Mouse (Mus musculus) heart, postnatal 10 days (tissue): ENCODE data around the gene Actr5. TPM values are rescaled to one million over a fixed set of nuclear protein-coding genes. Genes with fewer than 3 reads are reported as not detected.

Experiments
- DNase-seq, 2 experiments: peaks; one replicate each; pipeline ENCODE4 v3.0.0; 2021
- intact Hi-C: fragments of 180-260 bp; cut with DNase I; formaldehyde crosslinking; loops from one replicate; pipeline ENCODE4 v1.15.1; 2025
- total RNA-seq, 2 experiments: library from RNA; stranded (reverse); gene quantifications; 2 replicates each; pipeline ENCODE4 v1.2.3; 2021

Actr5 gene
- total RNA-seq, result 1 to 10 TPM; 7.5 to 8.2 TPM

- peak; percentile 95 for DNase-seq
- intact Hi-C loops, result no loop called here
Measured at GRCm38 (mm10) chr2:158624718-158625222, at the start of gene Actr5. TSS of gene Actr5 (plus strand) at chr2:158624888.

- no peak for DNase-seq
- intact Hi-C loops, result no loop called here
Measured at GRCm38 (mm10) chr2:158579979-158580378, 44.7 kb upstream of the Actr5 start.

DNA sequence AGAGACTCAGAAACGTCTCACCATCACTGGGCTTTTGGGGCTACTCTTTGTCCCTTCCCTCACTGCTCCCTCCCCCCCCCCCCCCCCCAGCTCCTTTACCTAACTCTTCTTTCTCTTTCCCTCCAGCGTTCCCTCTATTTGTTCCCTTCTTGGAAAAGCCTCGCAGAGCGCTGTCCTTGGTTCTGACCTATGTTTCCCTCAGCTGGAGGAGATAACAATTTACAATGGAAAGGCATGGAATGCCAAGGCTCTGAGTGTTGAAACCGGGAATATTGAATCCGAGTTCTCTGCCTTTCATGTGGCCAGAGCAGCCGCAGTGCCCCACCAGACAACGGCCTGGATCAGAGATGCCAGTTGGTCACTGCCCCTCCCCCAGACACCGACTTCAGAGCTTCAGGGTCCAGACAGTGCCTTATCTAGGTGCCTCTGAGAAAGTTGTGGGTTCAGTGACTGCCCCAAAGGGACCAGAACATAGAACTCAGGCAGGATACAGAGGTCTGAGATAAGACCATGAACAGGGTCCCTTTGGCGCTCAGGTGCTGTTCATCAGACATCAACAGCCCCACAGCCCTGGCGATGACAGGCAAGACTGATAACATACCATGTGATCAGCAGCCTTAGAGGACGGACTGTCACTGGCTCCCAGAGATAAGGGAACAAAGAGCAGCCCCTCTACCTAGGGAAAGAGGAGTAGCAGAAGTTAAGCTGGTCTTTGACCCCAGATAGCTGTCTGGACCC is 39.9 kb upstream of the Actr5 start:
- intact Hi-C loops, result no loop called here
- peak; percentile 51 to 65 for DNase-seq

GRCm38 (mm10) chr2:158588524-158589271 is 36.0 kb upstream of the Actr5 start:
- intact Hi-C loops, result no loop called here
- no peak for DNase-seq

DNA sequence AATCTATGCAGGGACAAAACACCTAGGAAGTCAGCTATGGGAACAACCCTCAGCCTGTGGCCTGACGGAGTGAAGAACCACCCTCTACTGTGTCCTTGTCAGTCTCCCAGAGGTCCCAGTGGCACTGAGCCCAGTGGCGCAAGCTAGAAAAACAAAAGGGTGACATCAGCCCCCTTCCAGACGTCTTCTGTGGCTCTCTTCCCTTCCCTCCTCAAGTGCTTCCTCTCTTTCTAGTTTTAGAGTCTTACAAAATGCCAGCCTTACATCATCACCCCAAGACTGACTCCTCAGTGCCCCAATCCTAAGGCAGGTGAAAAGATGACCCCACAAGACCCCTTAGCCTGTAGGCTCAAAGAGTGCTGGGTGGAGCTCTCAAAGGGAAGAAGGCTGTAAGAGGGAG is 34.2 kb upstream of the Actr5 start:
- DNase-seq, result no peak
- intact Hi-C loops, result no loop called here

- DNase-seq, result no peak
- intact Hi-C loops, result no loop called here
Measured at GRCm38 (mm10) chr2:158591286-158591685, 33.4 kb upstream of the Actr5 start.

DNA sequence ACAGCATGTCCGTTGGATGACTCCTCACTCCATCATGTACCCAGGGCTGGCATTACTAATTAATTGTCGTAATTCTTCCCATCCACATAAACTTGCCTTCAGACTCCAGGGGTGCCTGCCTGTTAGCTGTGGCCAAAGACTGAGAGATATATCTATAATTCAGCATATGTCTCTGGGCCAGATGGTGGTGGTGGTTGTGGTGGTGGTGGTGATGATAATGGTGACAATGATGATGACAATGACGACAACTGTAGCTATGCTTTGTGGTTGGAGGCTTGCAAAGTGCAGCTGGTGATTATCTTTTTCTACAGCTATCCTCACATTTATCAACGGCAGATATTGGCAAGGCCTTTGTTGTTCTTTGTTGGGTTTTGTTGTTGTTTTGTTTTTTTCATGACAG is 31.3 kb upstream of the Actr5 start:
- DNase-seq, result no peak
- intact Hi-C loops, result no loop called here

DNA sequence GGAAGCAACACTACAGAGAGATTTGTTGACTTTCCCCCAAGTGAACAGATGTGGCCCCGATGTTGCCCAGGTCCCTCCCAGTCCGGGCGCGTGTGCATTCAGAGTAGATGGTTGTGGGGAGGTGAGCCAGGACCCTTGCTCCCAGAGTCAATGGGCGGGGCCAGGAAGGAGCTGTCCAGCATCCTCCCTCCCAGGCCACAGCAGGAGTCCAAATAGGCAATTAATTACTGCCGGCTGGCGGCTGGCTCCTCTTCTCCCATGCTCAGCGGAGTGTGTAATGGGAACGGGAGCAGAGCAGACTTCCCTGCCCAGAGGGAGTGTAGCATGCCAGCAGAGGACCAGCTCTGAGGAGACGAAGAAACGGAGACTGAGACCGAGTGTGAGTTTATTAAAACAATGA is 29.6 kb upstream of the Actr5 start:
- DNase-seq, result no peak
- intact Hi-C loops, result no loop called here

GRCm38 (mm10) chr2:158595577-158595976 is 29.1 kb upstream of the Actr5 start:
- intact Hi-C loops, result no loop called here

DNA sequence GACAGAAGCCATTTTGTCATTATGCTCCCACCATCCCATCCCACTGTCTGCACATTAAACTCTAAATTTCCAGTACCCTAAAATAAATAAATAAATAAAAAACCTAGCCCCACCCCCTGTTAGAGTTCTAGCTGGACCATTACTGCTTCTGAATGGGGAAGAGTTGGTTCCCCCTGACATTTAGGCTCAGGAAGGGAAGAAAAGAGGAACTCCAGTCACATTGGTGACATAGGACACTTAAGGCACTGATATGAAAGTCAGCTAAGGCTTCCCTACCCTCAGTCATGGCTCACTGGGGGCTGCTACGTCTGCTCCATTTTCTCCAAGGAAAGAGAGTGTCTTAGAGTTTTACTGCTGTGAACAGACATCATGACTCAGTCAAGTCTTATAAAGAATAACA is 27.9 kb upstream of the Actr5 start:
- intact Hi-C loops, result no loop called here

More at GRCm38 (mm10) chr2:158595577-158595976, 29.1 kb upstream of the Actr5 start:
- no peak for DNase-seq

DNA sequence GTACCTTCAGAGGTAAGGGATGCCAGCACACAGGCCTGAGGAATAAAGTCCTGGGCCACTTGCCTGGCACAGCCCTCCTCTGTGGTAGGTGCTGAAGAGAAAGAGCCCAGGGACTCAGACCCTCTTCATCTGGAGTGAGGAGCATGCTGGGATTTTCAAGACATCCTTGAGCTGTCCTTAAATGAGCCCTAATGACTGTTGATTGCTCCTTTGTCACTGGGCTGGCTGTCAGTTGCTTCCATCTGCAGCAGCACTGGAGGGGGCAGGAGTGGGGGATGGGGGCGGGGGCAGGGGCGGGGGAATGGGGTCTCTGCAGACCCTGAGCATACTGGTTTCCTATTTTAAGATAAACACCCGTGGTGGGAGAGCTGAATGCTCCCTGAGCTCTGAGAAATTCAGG is 24.2 kb upstream of the Actr5 start:
- DNase-seq, result no peak
- intact Hi-C loops, result no loop called here

More for the DNA sequence above, 27.9 kb upstream of the Actr5 start:
- DNase-seq, result no peak

GRCm38 (mm10) chr2:158601326-158601725 is 23.4 kb upstream of the Actr5 start:
- no peak for DNase-seq
- intact Hi-C loops, result no loop called here

GRCm38 (mm10) chr2:158602663-158603062 is 22.0 kb upstream of the Actr5 start:
- intact Hi-C loops, result no loop called here
- no peak for DNase-seq

- no peak for DNase-seq
- intact Hi-C loops, result no loop called here
Measured at GRCm38 (mm10) chr2:158606511-158606964, 18.1 kb upstream of the Actr5 start.

GRCm38 (mm10) chr2:158609681-158610080 is 15.0 kb upstream of the Actr5 start:
- DNase-seq, result no peak
- intact Hi-C loops, result no loop called here

GRCm38 (mm10) chr2:158610488-158611325 is 14.0 kb upstream of the Actr5 start, which contains the start of gene Slc32a1:
TSS of gene Slc32a1 (plus strand) at chr2:158610767.
- intact Hi-C loops, result no loop called here
- DNase-seq, result no peak

DNA sequence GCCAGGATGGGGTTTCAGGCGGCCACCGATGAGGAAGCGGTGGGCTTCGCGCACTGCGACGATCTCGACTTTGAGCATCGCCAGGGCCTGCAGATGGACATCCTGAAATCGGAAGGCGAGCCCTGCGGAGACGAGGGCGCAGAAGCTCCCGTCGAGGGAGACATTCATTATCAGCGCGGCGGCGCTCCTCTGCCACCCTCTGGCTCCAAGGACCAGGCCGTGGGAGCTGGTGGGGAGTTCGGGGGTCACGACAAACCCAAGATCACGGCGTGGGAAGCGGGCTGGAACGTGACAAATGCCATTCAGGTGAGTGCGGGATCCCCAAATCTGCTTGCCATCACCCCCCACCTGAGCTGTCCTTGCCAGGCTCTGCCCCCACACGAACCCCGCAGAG is 13.4 kb upstream of the Actr5 start:
- intact Hi-C loops, result no loop called here
- DNase-seq, result no peak

GRCm38 (mm10) chr2:158611726-158612670 is 12.7 kb upstream of the Actr5 start:
- intact Hi-C loops, result no loop called here

DNA sequence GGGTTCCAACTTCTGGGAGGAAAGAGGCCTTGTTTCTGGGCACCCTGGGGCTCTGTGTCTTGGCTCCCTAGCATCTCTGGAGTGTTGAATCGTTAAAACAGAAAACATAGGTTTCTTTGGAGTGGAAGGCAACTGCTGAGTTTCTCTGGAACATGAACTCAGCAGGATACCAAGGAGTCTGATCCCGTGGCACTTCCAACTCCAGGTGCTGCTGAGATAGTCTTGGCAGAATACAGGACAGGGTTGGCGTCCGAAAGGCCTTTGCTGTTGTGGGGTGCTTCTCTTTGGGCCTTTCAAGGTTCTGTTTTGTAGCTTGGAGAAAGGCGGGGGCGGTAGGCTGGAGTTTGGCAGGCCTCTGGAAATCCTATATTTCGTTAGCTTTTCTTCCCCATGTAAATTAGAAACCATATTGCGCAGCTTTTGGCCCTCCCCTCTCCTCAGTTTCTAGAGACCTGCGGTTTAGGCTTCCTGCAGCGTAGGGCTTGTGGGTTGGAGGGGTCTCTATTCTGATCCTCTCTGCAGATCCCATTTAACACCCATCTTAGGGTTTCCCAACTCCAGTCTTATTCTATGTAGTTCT is 11.9 kb upstream of the Actr5 start:
- DNase-seq, result peak; percentile 41 to 50
- intact Hi-C loops, result no loop called here

More at GRCm38 (mm10) chr2:158611726-158612670, 12.7 kb upstream of the Actr5 start:
- peak in 1 of 2 experiments; percentile 47 for DNase-seq
